Mouse (Mus musculus) neural tube, embryonic 14.5 days (tissue): Measurements from ENCODE around the gene Sh3gl1. TPM values are rescaled to one million over a fixed set of nuclear protein-coding genes. Genes with fewer than 3 reads are reported as not detected.

ENCODE experiments used
- ATAC-seq: fragments of 200-750 bp; cut with Nextera tagmentation; 2 replicates; pipeline ENCODE4 v1.8.0; 2017; ENCODE audit warnings: low read depth, mild to moderate bottlenecking, moderate TSS enrichment, moderate library complexity
- H3K27ac ChIP-seq: fragments of 300-500 bp; sonication (generic); 2 replicates; pipeline ENCODE4 v1.5.1; 2014; ENCODE audit warnings: low read depth, mild to moderate bottlenecking, control low read depth, low read length, moderate library complexity, mixed read lengths
- H3K27me3 ChIP-seq: fragments of 300-500 bp; sonication (generic); 2 replicates; pipeline ENCODE4 v1.6.1; 2014; ENCODE audit warnings: low read length; ENCODE audit not compliant: control insufficient read depth, insufficient read depth
- H3K36me3 ChIP-seq: fragments of 300-500 bp; sonication (generic); 2 replicates; pipeline ENCODE4 v1.6.1; 2014; ENCODE audit warnings: low read length, mixed read lengths; ENCODE audit not compliant: control insufficient read depth, insufficient read depth
- H3K4me1 ChIP-seq: fragments of 300-500 bp; sonication (generic); 2 replicates; pipeline ENCODE4 v1.6.1; 2014; ENCODE audit warnings: low read length; ENCODE audit not compliant: control insufficient read depth, insufficient read depth
- H3K4me2 ChIP-seq: fragments of 300-500 bp; sonication (generic); 2 replicates; pipeline ENCODE4 v1.6.1; 2014; ENCODE audit warnings: mild to moderate bottlenecking, low read depth, low read length, control low read depth
- H3K4me3 ChIP-seq: fragments of 300-500 bp; sonication (generic); 2 replicates; pipeline ENCODE4 v1.5.1; 2014; ENCODE audit warnings: low read depth, low read length, control low read depth, mixed read lengths
- H3K9ac ChIP-seq: fragments of 300-500 bp; sonication (generic); replicated peaks from 2 replicates; pipeline ENCODE4 v1.6.1; 2014; ENCODE audit warnings: low read depth, mild to moderate bottlenecking, control low read depth, low read length, mixed read lengths
- H3K9me3 ChIP-seq: fragments of 300-500 bp; sonication (generic); 2 replicates; pipeline ENCODE4 v1.6.1; 2016; ENCODE audit warnings: low read length; ENCODE audit not compliant: control insufficient read depth
- WGBS: fragments of 180-500 bp; shearing (Covaris S2); extraction: QIAGEN DNeasy Blood & Tissue Kit; methylation state at CpG from one replicate; pipeline ENCODE4 v1.1.7; 2014; 5-methylcytosine and 5-hydroxymethylcytosine counted together
- polyA plus RNA-seq: library from polyadenylated mRNA; unstranded; fragments of >200 nt; fragmentation: Nextera tagmentation; extraction: Ambion mirVana; gene quantifications from 2 replicates; pipeline ENCODE4 v1.2.1, GENCODE M21; 2014

Gene Sh3gl1
- polyA plus RNA-seq, 1 experiment from 2014 or later, result 87.5 TPM

DNA sequence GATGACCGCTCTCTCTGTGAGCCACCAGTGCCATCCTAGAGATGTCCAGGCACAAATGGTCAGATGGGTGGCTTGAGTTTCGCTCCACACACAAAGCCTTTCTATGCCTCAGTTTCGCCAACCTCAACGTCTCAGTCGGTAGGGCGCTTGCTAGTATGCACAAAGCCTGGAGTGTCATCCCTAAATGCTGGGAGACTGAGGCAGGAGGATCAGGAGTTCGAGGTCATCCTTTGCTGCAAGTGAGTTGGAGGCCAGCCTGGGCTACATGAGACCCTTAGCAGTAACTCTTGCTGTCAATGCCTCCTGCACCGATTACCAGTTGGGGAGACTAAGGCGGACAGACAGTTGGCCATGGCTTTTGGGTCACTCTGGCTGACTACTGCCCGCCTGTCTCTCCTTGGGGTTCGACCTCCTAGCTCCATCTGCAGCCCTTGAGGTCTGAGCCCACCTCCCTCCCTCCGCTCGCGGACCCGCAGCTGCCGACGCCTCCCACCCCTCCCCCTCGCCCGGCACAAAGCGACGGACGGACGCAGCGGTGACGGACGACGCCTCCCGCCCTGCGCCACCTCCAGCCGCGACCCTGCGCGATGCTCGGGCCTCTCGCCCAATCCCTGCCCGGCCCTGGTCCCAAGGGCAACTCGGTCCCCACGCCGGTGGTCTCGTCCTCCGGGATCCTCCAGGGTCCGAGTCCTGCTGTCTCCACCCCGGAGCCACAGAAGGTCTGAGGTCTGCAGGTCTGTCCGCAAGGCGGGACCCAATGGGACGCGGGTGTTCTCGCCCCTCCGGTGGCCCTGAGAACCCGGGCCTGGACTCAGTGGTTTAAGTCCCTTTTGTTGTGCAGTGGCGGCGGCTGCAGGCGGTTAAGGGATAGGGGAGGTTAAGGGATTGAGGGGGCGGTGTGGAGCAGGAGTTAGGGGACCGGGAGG is 66.2 kb downstream of the Sh3gl1 start, which contains the start of gene Shd:
Gene Shd, plus strand, starts transcription at position 502 of the 926 bp plus-strand sequence.
- peak within 1 kb of the TSS; percentile 90 for H3K27ac ChIP-seq
- no peaks in the 10 kb centered on the region for H3K27me3 ChIP-seq
- H3K4me3 ChIP-seq, result peak within 1 kb of the TSS; percentile 65
- peak within 1 kb of the TSS; percentile 59 for H3K4me2 ChIP-seq
- ATAC-seq, result peak; percentile 54
- peaks cover 20% of the 10 kb centered on the region for H3K4me1 ChIP-seq
- H3K9ac ChIP-seq, result peak within 1 kb of the TSS; percentile 96
- H3K9me3 ChIP-seq, result no peaks in the 10 kb centered on the region
- H3K36me3 ChIP-seq, result peaks cover 13% of the 10 kb centered on the region
- 7% methylated on average over 53 of the region's 55 CpGs for WGBS

DNA sequence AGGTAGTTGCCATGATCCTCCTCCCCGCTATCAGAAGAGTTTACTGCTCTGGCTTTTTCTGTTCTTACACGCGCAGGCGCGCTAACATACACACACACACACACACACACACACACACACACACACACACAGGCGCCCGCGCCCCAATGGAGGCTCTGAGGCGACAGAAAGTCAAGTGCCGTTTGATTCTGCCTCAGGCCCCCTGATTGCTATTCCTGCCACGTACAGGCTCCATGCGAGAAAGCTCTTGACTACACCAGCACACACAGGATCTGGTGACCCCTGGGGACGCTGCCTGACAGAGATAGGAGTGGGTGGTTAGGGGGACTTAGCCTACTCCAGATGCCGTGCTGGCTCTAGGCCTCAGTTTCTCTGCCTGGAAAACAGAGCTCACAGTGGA is 66.9 kb downstream of the Sh3gl1 start:
- ATAC-seq, result peak; percentile 72
- Histone ChIP-seq H3K36me3 (peaks cover 13% of the 10 kb centered on the region), H3K4me2 (peak overlapping the region; percentile 59), H3K4me3 (peak overlapping the region; percentile 65; the same call in 1 of the 2 replicates), H3K4me1 (peaks cover 20% of the 10 kb centered on the region), H3K9ac (peak overlapping the region; percentile 96), H3K27me3 (no peaks in the 10 kb centered on the region), H3K9me3 (no peaks in the 10 kb centered on the region), H3K27ac (peak overlapping the region; percentile 90)
- 7% methylated on average over 14 of the region's 14 CpGs for WGBS

DNA sequence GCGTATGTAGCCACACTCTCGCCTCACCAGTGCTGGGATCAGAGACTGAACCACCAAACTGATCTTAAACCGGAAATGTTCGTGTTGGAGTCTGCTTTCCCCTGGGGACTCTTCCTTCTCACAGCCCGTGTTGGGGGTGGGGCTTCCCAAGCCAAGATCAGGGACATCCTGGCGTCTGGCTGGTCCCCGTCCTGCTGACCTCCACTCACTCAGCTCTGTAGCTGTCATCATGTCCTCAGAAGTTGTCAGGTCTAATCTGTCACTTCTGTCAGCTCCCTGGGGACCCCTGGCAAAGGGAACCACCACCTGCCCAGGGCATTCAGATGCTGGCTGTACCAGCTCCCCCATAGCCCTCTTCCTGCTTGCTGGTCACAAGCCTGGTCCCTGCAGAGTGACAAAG is 68.2 kb downstream of the Sh3gl1 start:
- no peak overlapping the region for H3K27ac ChIP-seq

DNA sequence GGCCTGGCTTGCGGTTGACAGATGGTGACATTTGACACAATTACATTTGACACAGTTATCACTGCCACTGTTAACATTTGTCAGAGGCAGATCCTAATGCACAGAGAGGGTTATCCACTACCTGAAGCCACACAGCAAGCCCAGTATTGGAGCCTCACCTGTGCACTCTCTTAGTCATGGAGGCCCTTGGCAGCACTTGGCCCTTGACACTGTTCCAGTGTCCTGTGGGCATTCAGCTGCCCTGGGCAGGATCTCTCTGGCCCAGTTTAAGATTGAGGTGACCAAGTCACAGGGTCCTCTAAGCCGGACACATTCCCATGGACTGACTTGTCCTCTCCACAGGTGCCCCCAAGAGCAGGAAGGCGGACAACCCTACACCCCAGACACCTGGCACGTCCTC is 69.2 kb downstream of the Sh3gl1 start:
- Histone ChIP-seq H3K27ac (no peak overlapping the region), H3K9me3 (no peaks in the 10 kb centered on the region), H3K4me3 (no peak overlapping the region), H3K36me3 (peaks cover 1% of the 10 kb centered on the region; the same call in 1 of the 2 replicates), H3K27me3 (no peaks in the 10 kb centered on the region), H3K4me1 (peaks cover 20% of the 10 kb centered on the region), H3K4me2 (no peak overlapping the region), H3K9ac (no peak overlapping the region)
- WGBS, result 97% methylated on average over 4 of the region's 4 CpGs
- ATAC-seq, result no peak

More for the DNA sequence above, 68.2 kb downstream of the Sh3gl1 start:
- H3K36me3 ChIP-seq, result peaks cover 6% of the 10 kb centered on the region
- ATAC-seq, result no peak
- H3K27me3 ChIP-seq, result no peaks in the 10 kb centered on the region
- H3K9ac ChIP-seq, result no peak overlapping the region
- WGBS, result 40% methylated on average over 7 of the region's 7 CpGs
- H3K4me2 ChIP-seq, result no peak overlapping the region
- no peak overlapping the region for H3K4me3 ChIP-seq
- H3K4me1 ChIP-seq, result peaks cover 20% of the 10 kb centered on the region
- H3K9me3 ChIP-seq, result no peaks in the 10 kb centered on the region

Other genes starting within 250 kb of the Sh3gl1 start
- gene Zfp119a, start 157.7 kb downstream of the Sh3gl1 start, polyA plus RNA-seq, result 12.2 TPM in 2 replicates
- 16.1 and 17.1 TPM in 2 replicates for gene Zfp959, start 144.5 kb downstream of the Sh3gl1 start, polyA plus RNA-seq
- gene Zfp119b, start 87.1 kb downstream of the Sh3gl1 start, polyA plus RNA-seq, result 9.8 and 10.5 TPM in 2 replicates
- 6.7 and 7.1 TPM in 2 replicates for gene Ebi3, start 84.0 kb downstream of the Sh3gl1 start, polyA plus RNA-seq
- gene Yju2, start 77.5 kb downstream of the Sh3gl1 start, polyA plus RNA-seq, result 17.9 and 18.0 TPM in 2 replicates
- gene Shd, start 66.2 kb downstream of the Sh3gl1 start, polyA plus RNA-seq, result 158 and 218 TPM in 2 replicates
- 155 and 188 TPM in 2 replicates for gene Fsd1, start 50.1 kb downstream of the Sh3gl1 start, polyA plus RNA-seq
- 5.2 and 6.8 TPM in 2 replicates for gene Stap2, start 31.1 kb downstream of the Sh3gl1 start, polyA plus RNA-seq
- 150 and 158 TPM in 2 replicates for gene Mpnd, start 30.9 kb downstream of the Sh3gl1 start, polyA plus RNA-seq
- gene Chaf1a, start 3.8 kb upstream of the Sh3gl1 start, polyA plus RNA-seq, result 2.3 and 3.2 TPM in 2 replicates
- 69.9 and 80.9 TPM in 2 replicates for gene Ubxn6, start 38.4 kb upstream of the Sh3gl1 start, polyA plus RNA-seq
- gene Hdgfl2, start 43.0 kb upstream of the Sh3gl1 start, polyA plus RNA-seq, result 96.8 and 102 TPM in 2 replicates
- 0.19 and 0.28 TPM in 2 replicates for gene Plin4, start 73.2 kb upstream of the Sh3gl1 start, polyA plus RNA-seq
- 0.95 and 1.9 TPM in 2 replicates for gene Plin5, start 81.0 kb upstream of the Sh3gl1 start, polyA plus RNA-seq
- gene Lrg1, start 85.4 kb upstream of the Sh3gl1 start, polyA plus RNA-seq, result 0.24 TPM in 2 replicates
- gene Sema6b, start 103.7 kb upstream of the Sh3gl1 start, polyA plus RNA-seq, result 11.8 and 13.8 TPM in 2 replicates
- gene Tnfaip8l1, start 125.8 kb upstream of the Sh3gl1 start, polyA plus RNA-seq, result 9.2 and 9.9 TPM in 2 replicates
- 68.6 and 69.7 TPM in 2 replicates for gene Mydgf, start 147.3 kb upstream of the Sh3gl1 start, polyA plus RNA-seq
- 21.0 and 26.9 TPM in 2 replicates for gene Dpp9, start 182.3 kb upstream of the Sh3gl1 start, polyA plus RNA-seq
- 20.4 and 23.5 TPM in 2 replicates for gene Fem1a, start 220.2 kb upstream of the Sh3gl1 start, polyA plus RNA-seq
- gene Ticam1, start 240.2 kb upstream of the Sh3gl1 start, polyA plus RNA-seq, result 0.92 and 1.7 TPM in 2 replicates